Mouse (Mus musculus): ENCODE results near the gene Tcam1.

DNA sequence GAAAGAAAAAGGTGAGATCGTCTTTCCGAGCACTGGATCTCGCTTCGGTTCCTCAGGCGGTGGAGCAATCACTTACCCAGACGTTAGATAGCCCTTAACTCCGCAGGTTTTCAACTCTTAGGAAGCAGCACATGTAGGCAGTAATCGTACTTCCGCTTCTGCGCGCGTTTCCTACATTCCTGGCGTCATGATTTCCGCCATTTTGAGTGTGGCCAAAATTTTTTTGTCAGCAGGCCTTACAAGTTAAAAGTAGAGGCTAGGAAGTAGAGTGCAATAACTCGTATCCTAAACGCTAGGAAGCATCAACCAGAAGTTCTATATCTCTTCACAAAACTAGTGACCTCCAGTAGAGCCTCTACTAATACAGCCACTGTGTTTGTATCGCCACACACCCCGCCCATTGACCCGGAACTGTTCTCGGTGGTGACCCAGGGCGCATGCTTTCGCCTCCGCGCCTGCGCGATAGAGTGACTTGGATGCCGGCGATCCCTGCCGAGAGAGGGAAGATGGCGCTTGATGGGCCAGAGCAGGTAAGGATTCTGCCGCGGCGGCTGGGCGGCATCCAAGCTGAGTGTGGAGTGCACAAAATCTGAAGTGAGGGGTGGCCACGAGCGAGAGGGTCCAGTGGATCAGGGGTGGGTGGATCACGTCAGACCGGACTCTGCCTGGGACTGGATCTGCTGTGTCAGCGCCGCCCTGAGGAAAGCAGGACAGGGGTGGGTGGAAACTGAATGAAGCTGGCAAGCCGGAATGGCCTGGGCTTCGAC, 20.6 kb upstream of the Tcam1 start, which contains the start of the genes Ftsj3 and Psmc5:
- peak; percentile 70 for TF ChIP-seq MAFK (IDR thresholded peaks at IDR 0.05; ENCODE audit: borderline replicate concordance, low read depth, low read length)
- TF ChIP-seq E2F4 (IDR thresholded peaks at IDR 0.05; ENCODE audit: borderline replicate concordance, low read depth, low read length), result no peak
- no peak for TF ChIP-seq SMC3 (IDR thresholded peaks at IDR 0.05; ENCODE audit: low read depth, low read length)
- TF ChIP-seq ZKSCAN1 (IDR thresholded peaks at IDR 0.05; ENCODE audit: low read depth, low read length), result no peak
- TF ChIP-seq POLR2AphosphoS2 (IDR thresholded peaks at IDR 0.05; ENCODE audit: low read length), result peak; percentile 96
- TF ChIP-seq POLR2A (IDR thresholded peaks at IDR 0.05; ENCODE audit: control insufficient read depth in 1 of 2, insufficient read depth in 1 of 2, low read depth in 1 of 2, low read length in 2 of 2, poor library complexity in 1 of 2), result peak; percentile 89 to 99
- peak; percentile 22; the same call in 1 of the 2 replicates for TF ChIP-seq ZNF384 (IDR thresholded peaks at IDR 0.05; ENCODE audit: low read depth, low read length)
- peak in 2 of 3 experiments; percentile 22 to 23; a peak in 3 of 6 replicates for TF ChIP-seq CTCF (IDR thresholded peaks at IDR 0.05 in 2 of 3, conservative IDR thresholded peaks at IDR 0.05 in 1 of 3; ENCODE audit: control insufficient read depth in 1 of 3, insufficient read depth in 1 of 3, low read depth in 2 of 3, low read length in 3 of 3, poor library complexity in 1 of 3, severe bottlenecking in 1 of 3)
- TF ChIP-seq RCOR1 (IDR thresholded peaks at IDR 0.05; ENCODE audit: low read depth, low read length), result peak; percentile 18
